Mouse (Mus musculus): ENCODE results near the gene Agtpbp1. TPM values are rescaled to one million over a fixed set of nuclear protein-coding genes. Genes with fewer than 3 reads are reported as not detected.

The Agtpbp1 gene
- polyA plus RNA-seq, 1 experiment from 2014 or later: 7.5 TPM

DNA sequence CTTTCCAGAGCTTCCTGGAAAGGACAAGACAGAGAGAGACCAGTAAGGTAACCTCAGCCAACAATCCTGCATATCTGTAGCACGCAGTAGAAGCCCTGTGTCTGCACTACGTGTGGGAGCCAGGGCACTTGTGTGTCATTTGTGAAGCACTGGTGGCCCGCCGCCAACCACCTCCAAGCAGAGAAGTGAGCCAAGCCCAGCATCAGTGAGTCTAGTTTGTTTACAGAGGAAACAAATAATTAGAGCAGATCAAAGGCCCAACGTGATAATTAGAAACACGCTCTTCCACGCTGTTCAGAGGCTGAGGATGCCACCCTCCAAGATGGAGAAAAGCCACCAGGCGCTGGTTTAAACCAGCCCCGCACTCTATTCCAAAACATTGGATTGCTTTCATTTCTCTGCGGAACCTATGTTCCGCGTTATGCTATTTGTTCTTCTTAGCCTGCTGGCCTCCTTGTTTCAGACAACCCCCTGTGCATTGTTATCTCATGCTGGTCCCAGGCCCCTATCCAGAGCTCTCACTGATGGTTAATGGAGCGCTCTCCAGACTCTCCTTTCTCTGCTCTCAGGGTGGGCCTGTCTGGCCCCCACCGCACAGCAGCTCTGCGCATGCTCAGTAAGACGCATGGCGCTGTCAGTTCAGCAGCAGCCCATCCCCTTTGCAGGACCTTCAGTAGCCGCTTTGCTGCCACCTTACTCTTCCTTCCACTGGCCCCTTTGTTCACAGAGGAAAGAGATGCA is 153.7 kb downstream of the Agtpbp1 start:
- Histone ChIP-seq H3K36me3 (replicated peaks) (no peaks in the 10 kb centered on the region), H3K9me3 (replicated peaks) (no peaks in the 10 kb centered on the region), H3K9ac (no peak overlapping the region), H3K4me2 (no peak overlapping the region), H3K27ac (replicated peaks) (no peak overlapping the region), H3K27me3 (no peaks in the 10 kb centered on the region), H3K4me1 (replicated peaks) (no peaks in the 10 kb centered on the region), H3K4me3 (replicated peaks) (no peak overlapping the region)
- 59% methylated on average over 18 of the region's 18 CpGs for WGBS (ENCODE audit: insufficient replicate concordance)
- no peak for ATAC-seq (ENCODE audit: insufficient read depth)

DNA sequence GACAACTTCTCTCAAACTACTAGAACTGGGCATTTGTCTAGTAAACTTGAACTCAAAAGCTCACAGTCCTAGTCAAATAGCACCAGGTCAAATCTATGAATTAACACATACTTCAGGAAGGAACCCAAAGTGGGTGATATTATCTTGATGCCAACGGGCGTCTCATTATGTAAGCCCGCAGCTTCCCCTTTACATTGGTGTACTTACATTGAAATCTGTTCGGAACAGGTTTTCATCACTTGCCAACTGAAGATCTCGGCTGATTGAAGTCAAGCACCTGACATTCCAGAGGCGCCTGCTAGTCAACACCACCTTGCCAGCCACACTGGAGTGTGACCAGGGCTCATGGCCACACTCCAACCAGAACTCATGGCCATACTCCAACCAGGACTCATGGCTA is 155.7 kb downstream of the Agtpbp1 start:
- WGBS (ENCODE audit: insufficient replicate concordance): 54% methylated on average over 6 of the region's 6 CpGs
- H3K4me2 ChIP-seq: no peak overlapping the region
- H3K9me3 ChIP-seq (replicated peaks): no peaks in the 10 kb centered on the region
- no peak overlapping the region for H3K27ac ChIP-seq (replicated peaks)
- no peak overlapping the region for H3K9ac ChIP-seq
- H3K36me3 ChIP-seq (replicated peaks): no peaks in the 10 kb centered on the region
- ATAC-seq (ENCODE audit: insufficient read depth): no peak
- H3K4me1 ChIP-seq (replicated peaks): no peaks in the 10 kb centered on the region
- H3K4me3 ChIP-seq (replicated peaks): no peak overlapping the region
- no peaks in the 10 kb centered on the region for H3K27me3 ChIP-seq

DNA sequence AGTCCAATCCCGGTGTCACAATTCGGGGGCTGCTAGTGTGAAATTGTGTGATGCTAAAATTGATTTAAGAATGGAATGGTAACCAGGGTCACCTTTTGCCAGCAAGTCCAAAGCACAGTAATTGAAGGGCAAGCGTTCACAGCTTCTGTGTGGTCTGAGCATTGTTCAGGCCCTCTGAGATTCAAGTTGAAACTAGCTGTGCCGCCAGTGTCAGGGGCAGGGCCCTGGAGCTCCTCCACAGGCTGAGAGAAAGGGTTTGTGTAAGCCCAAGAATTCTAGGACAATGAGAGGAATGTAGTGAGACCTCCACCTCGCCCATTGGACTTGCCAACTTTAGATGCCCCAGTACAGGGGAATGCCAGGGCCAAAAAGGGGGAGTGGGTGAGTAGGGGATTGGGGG is 161.2 kb downstream of the Agtpbp1 start:
- no peaks in the 10 kb centered on the region for H3K27me3 ChIP-seq

DNA sequence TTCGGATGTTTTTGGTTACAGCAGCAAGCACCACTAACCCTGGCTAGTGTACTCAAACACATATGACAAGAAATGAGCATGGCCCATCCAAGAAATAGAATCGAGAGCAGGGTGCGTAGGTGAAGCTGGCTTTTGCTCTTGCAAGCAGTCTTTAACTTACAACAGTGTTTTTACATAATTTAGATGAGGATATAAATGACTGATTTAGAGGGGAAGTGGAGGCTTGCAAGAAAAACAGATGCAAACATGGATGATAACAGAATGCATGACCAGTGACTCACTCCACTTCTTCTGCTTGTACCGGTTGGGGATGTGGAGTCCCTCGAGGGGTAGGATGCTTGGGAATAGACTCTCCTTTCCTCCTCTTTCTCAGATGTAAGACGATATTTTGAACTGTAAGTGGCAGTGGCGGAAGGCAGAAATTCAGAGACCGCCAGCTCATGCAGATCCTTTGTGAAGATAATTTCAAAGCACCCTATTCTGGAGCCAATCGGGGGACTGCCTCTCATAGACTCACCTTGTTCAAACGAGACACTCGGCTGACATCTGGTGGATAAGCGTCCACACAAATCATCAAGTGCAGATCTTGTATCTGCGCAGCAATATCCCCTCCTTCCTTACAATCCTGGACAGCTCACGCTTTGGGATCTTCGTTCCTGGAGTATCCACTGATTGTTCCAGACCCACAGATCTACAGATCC is 168.3 kb downstream of the Agtpbp1 start:
- no peaks in the 10 kb centered on the region for H3K9me3 ChIP-seq (replicated peaks)
- H3K27ac ChIP-seq (replicated peaks): no peak overlapping the region
- H3K27me3 ChIP-seq: no peaks in the 10 kb centered on the region
- ATAC-seq (ENCODE audit: insufficient read depth): no peak
- H3K36me3 ChIP-seq (replicated peaks): no peaks in the 10 kb centered on the region
- WGBS (ENCODE audit: insufficient replicate concordance): 68% methylated on average over 15 of the region's 15 CpGs
- H3K4me3 ChIP-seq (replicated peaks): no peak overlapping the region
- H3K9ac ChIP-seq: no peak overlapping the region
- H3K4me2 ChIP-seq: no peak overlapping the region
- H3K4me1 ChIP-seq (replicated peaks): no peaks in the 10 kb centered on the region

More for the DNA sequence above, 161.2 kb downstream of the Agtpbp1 start:
- H3K36me3 ChIP-seq (replicated peaks): no peaks in the 10 kb centered on the region
- H3K4me2 ChIP-seq: no peak overlapping the region
- no peak for ATAC-seq (ENCODE audit: insufficient read depth)
- no peaks in the 10 kb centered on the region for H3K9me3 ChIP-seq (replicated peaks)
- no peaks in the 10 kb centered on the region for H3K4me1 ChIP-seq (replicated peaks)
- 64% methylated on average over 5 of the region's 5 CpGs for WGBS (ENCODE audit: insufficient replicate concordance)
- H3K9ac ChIP-seq: no peak overlapping the region
- H3K27ac ChIP-seq (replicated peaks): no peak overlapping the region
- H3K4me3 ChIP-seq (replicated peaks): no peak overlapping the region

DNA sequence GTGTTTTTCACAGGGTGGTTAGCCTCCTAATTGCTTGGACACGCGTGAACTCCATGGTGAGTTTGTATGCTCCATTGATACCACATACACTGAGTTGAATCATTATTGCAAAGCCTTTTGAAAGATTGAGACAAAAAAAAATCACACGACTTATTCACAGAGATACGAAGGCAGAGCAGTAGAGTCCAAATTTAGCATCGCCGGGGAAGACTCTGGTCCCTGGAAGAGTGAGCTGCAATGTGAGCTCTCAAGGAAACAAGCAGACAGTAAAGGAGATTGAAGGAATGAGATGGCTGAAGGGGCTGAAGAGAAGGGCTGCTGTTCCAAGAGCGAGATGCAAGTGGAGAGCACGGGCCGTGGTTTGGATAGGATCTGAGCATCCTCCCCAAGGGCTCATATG is 171.1 kb downstream of the Agtpbp1 start:
- WGBS (ENCODE audit: insufficient replicate concordance): 82% methylated on average over 9 of the region's 9 CpGs
- no peaks in the 10 kb centered on the region for H3K27me3 ChIP-seq
- no peaks in the 10 kb centered on the region for H3K4me1 ChIP-seq (replicated peaks)
- no peaks in the 10 kb centered on the region for H3K9me3 ChIP-seq (replicated peaks)
- no peak overlapping the region for H3K4me3 ChIP-seq (replicated peaks)
- H3K36me3 ChIP-seq (replicated peaks): no peaks in the 10 kb centered on the region
- no peak overlapping the region for H3K4me2 ChIP-seq
- no peak overlapping the region for H3K9ac ChIP-seq
- no peak overlapping the region for H3K27ac ChIP-seq (replicated peaks)
- no peak for ATAC-seq (ENCODE audit: insufficient read depth)

DNA sequence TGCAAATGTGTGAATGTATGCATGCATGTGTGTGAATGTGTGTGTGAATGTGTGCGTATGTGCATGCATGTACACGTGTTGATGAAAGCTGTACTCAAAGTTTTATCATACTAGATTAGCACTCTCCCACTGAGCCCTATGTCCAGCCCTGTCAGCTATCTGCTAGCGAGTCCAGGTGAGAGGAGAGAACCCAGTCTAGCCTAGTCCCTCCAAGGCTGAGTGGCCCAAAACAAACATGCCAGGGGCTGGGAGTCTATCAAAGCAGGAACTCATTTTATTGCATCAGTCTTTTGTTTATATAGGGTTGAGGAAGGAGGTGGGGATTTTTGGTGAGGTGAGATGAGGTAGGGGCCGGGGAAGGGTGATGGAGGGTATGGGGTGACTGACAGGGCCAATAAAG is 172.4 kb downstream of the Agtpbp1 start:
- no peak for ATAC-seq (ENCODE audit: insufficient read depth)
- Histone ChIP-seq H3K4me1 (replicated peaks) (no peaks in the 10 kb centered on the region), H3K9ac (no peak overlapping the region), H3K4me2 (no peak overlapping the region), H3K9me3 (replicated peaks) (no peaks in the 10 kb centered on the region), H3K27me3 (no peaks in the 10 kb centered on the region), H3K27ac (replicated peaks) (no peak overlapping the region), H3K4me3 (replicated peaks) (no peak overlapping the region), H3K36me3 (replicated peaks) (no peaks in the 10 kb centered on the region)
- 72% methylated on average over 4 of the region's 4 CpGs for WGBS (ENCODE audit: insufficient replicate concordance)

DNA sequence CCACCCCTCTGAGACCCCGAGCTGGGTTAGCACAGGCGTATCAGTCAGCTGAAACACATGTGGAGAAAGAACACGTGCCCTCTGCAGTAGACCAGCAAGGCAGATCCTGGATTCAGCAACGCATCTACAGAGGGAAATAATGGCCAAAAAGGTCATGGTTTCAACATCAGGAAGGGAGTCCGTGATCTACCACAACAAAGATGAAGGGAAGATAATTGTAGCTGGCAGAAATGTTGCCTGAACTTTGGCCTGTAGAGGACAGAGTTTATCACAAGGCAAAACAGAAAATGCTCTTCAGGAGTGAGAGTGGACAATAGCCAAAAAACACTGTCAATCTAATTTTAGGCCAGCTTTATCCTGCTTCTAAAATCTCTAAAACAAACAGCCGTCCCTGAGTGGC is 177.8 kb downstream of the Agtpbp1 start:
- Histone ChIP-seq H3K4me1 (replicated peaks) (no peaks in the 10 kb centered on the region), H3K27ac (replicated peaks) (no peak overlapping the region), H3K4me3 (replicated peaks) (no peak overlapping the region), H3K36me3 (replicated peaks) (no peaks in the 10 kb centered on the region), H3K27me3 (no peaks in the 10 kb centered on the region), H3K9me3 (replicated peaks) (no peaks in the 10 kb centered on the region), H3K4me2 (no peak overlapping the region), H3K9ac (no peak overlapping the region)
- WGBS (ENCODE audit: insufficient replicate concordance): 66% methylated on average over 6 of the region's 6 CpGs
- no peak for ATAC-seq (ENCODE audit: insufficient read depth)

DNA sequence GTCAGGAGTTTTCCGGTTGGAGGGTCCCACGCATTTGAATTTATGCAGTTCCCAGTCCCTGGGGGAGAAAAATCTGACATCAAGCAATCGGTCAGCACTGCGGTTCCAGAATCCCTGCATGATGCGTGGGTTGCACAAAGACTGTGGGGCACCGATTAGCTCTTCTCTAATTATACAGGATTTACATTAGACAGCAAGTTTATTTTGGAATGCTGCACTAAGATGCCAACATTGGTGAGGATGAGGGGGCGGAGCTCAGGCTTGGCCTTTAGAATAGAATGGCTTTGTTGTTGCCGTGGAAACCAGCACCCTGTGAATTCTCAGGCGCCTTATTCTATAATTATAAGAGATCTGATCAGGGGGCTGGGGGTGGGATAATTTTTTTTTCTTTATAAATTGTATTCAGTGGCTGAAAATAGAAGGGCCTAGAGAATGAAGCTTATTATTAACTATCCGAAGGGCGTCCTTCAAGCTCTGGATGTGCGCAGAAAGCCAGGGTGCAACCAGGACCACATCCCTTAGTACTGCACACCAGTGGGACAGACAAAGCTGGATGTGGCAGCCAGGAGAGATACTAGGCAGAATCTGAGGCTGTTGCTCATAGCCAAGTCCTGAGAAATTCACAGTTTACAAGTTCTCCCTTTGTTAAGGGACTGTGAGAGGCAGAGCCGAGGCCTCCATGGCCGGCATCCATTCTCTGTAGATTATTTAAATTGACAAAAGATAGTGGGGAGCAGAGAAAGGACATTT is 182.8 kb downstream of the Agtpbp1 start:
- H3K9ac ChIP-seq: no peak overlapping the region
- no peak overlapping the region for H3K27ac ChIP-seq (replicated peaks)
- no peak for ATAC-seq (ENCODE audit: insufficient read depth)
- no peaks in the 10 kb centered on the region for H3K27me3 ChIP-seq
- H3K36me3 ChIP-seq (replicated peaks): no peaks in the 10 kb centered on the region
- H3K4me3 ChIP-seq (replicated peaks): no peak overlapping the region
- no peaks in the 10 kb centered on the region for H3K9me3 ChIP-seq (replicated peaks)
- H3K4me1 ChIP-seq (replicated peaks): no peaks in the 10 kb centered on the region
- H3K4me2 ChIP-seq: no peak overlapping the region
- 77% methylated on average over 14 of the region's 14 CpGs for WGBS (ENCODE audit: insufficient replicate concordance)

DNA sequence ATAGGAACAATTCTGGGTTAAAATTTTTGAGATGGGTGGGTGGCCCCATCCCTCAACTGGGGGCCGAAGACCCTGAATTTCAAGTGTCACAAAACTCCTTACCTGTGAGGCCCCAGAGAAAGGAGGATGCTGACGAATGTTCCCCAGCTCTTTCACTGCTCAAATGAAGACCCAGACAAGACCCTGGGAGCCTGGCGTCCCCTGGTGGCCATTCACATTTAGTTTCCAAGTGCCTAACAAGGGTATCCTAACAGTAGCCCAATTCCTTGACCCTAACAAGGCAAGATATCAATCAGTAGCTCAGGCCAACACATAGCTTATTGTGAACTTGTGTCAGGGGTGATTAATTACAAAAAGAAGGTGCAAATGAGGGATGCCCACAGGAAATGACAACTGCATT is 187.5 kb downstream of the Agtpbp1 start:
- H3K27ac ChIP-seq (replicated peaks): no peak overlapping the region
- H3K9me3 ChIP-seq (replicated peaks): no peaks in the 10 kb centered on the region
- H3K9ac ChIP-seq: no peak overlapping the region
- H3K4me1 ChIP-seq (replicated peaks): no peaks in the 10 kb centered on the region
- H3K36me3 ChIP-seq (replicated peaks): no peaks in the 10 kb centered on the region
- no peak overlapping the region for H3K4me3 ChIP-seq (replicated peaks)
- 19% methylated on average over 3 of the region's 3 CpGs for WGBS (ENCODE audit: insufficient replicate concordance)
- no peak overlapping the region for H3K4me2 ChIP-seq
- H3K27me3 ChIP-seq: no peaks in the 10 kb centered on the region
- ATAC-seq (ENCODE audit: insufficient read depth): no peak
